In the genomic region with DNA sequence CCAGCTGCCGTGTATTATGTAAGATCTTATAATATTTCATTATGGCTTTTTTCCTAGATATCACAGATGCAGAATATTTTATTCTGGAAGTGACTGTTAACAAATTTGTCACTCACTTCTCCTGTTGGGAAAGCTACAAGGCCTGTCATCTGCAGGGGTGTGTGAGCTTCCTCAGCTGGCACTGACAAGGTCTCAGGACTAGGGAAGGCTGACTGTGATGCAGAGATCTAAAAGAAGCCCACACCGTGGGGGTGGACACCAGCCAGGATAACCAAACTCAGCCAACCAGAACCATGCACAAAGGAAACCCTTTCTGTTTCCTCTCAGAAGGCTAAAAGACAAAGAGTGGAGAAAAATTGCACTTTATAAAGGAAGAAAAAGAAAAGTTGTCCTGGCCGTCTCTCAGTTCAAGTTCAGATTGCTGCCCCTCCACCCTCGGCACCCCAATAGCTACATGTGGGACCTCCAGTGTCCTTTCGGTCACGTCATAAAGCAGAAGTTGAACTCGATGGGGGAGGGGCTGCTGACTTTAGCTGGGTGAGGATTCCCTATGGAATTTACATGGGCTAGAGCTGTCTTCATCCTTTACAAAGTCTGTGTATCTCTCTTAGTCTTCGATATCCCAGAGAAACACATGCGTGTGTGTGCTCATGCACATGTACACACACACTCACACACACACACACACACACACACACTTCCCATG, we compare ENCODE assay signal across 23 mouse cellular contexts.
DNase-seq lines count a peak whose midpoint lies in the region; ATAC-seq and TF ChIP-seq lines count a peak whose summit lies in the region.
"Had no signal": no experiment of that assay in that cellular context is flagged by ENCODE, and none has a peak within 500 bp of the region (broad histone marks: within the 10 kb centered on the region; RNA-seq: fewer than 3 reads in every experiment).

No protein-coding gene starts in this region.

- H3K4me1 ChIP-seq in kidney, embryonic 14.5 days (ENCODE audit: control insufficient read depth, insufficient read depth, low read length) = 0 out of 2 replicates have a peak, but pooled peaks cover 5% of the 10 kb centered on the region
- H3K4me1 ChIP-seq in kidney, embryonic 15.5 days = peaks cover 11% of the 10 kb centered on the region; the same call in 1 of the 2 replicates
- H3K4me1 ChIP-seq in lung, embryonic 16.5 days (replicated peaks; ENCODE audit: control insufficient read depth, insufficient read depth, low read length) = no peaks in the 10 kb centered on the region
- H3K4me1 ChIP-seq in CH12.LX (ENCODE audit: control insufficient read depth in 1 of 2, insufficient read depth in 2 of 2) = peaks cover 7 to 15% of the 10 kb centered on the region in 2 experiments
- H3K4me1 ChIP-seq: neural tube, embryonic 13.5 days had no signal

- no peak for DNase-seq in lung, postnatal 10 days
- no peak for DNase-seq in CH12.LX (ENCODE audit: extremely low read depth)
- no peak for DNase-seq in adrenal gland, adult 18-20 months (ENCODE audit: low spot score in 2 of 2)
- no peak for DNase-seq in heart, adult 11 months
- DNase-seq: adrenal gland, postnatal 10 days; cerebellum, adult 9-10 months; kidney, adult 2 months; liver, postnatal 0 days; right cerebral cortex, adult 18-20 months; right cerebral cortex, postnatal 4 days; thymus, adult 2 months; thymus, postnatal 4 days had no signal

- no peaks in the 10 kb centered on the region for H3K9me3 ChIP-seq in kidney, embryonic 14.5 days (ENCODE audit: control insufficient read depth, low read length)
- H3K9me3 ChIP-seq in kidney, embryonic 15.5 days (replicated peaks) = no peaks in the 10 kb centered on the region
- H3K9me3 ChIP-seq in lung, embryonic 16.5 days (ENCODE audit: control insufficient read depth, low read length) = no peaks in the 10 kb centered on the region
- H3K9me3 ChIP-seq in CH12.LX (replicated peaks; ENCODE audit: low read length) = no peaks in the 10 kb centered on the region
- H3K9me3 ChIP-seq: embryonic facial prominence, embryonic 15.5 days; hindbrain, embryonic 15.5 days; neural tube, embryonic 13.5 days had no signal

- WGBS in kidney, embryonic 14.5 days = 66% methylated on average over 9 of the region's 9 CpGs
- 69% methylated on average over 9 of the region's 9 CpGs for WGBS in kidney, embryonic 15.5 days
- 47% methylated on average over 9 of the region's 9 CpGs for WGBS in lung, embryonic 16.5 days

- H3K27ac ChIP-seq in kidney, embryonic 14.5 days (ENCODE audit: low read depth, low read length) = no peak overlapping the region
- no peak overlapping the region for H3K27ac ChIP-seq in kidney, embryonic 15.5 days
- no peak overlapping the region for H3K27ac ChIP-seq in lung, embryonic 16.5 days (ENCODE audit: low read length)
- H3K27ac ChIP-seq in CH12.LX (ENCODE audit: insufficient read depth, low read depth) = no peak overlapping the region
- H3K27ac ChIP-seq: embryonic facial prominence, embryonic 15.5 days; hindbrain, embryonic 15.5 days; neural tube, embryonic 13.5 days; stomach, postnatal 0 days had no signal

- in situ Hi-C loops in CH12.LX (cut with MboI; ENCODE audit: low pct_ligation_motif_present, low pct_unique_long_range_greater_than_20kb, low sequenced_read_pairs) = loop anchor here (5.0 to 25.0 kb wide), 2 partner anchors 37 to 622 kb away; partner anchors contain the start of gene Rps15a

- no peak for TF ChIP-seq POLR2A in CH12.LX (IDR thresholded peaks at IDR 0.05; ENCODE audit: low read depth, low read length)

- ATAC-seq in kidney, embryonic 14.5 days (ENCODE audit: low FRiP score, low TSS enrichment) = 0 out of 2 replicates have a peak, but pooled peaks have one; percentile 60
- ATAC-seq in kidney, embryonic 15.5 days (replicated peaks; ENCODE audit: low FRiP score) = no peak
- peak; percentile 80 for ATAC-seq in lung, embryonic 16.5 days (ENCODE audit: low read depth)
- 0 out of 2 replicates have a peak, but pooled peaks have one; percentile 17 for ATAC-seq in common myeloid progenitor, adult 5-6 weeks (replicated peaks; ENCODE audit: low read depth, poor library complexity, severe bottlenecking)
- ATAC-seq: liver, postnatal 0 days; midbrain, embryonic 16.5 days had no signal

- dilution Hi-C loops in CH12.LX (cut with MboI; ENCODE audit: extremely low pct_ligation_motif_present, extremely low pct_unique_long_range_greater_than_20kb, low sequenced_read_pairs) = no loop called here

- TF ChIP-seq EP300 in CH12.LX (IDR thresholded peaks at IDR 0.05; ENCODE audit: low read length) = no peak

- no peaks in the 10 kb centered on the region for H3K27me3 ChIP-seq in kidney, embryonic 14.5 days (ENCODE audit: control insufficient read depth, insufficient read depth, low read length)
- no peaks in the 10 kb centered on the region for H3K27me3 ChIP-seq in kidney, embryonic 15.5 days
- H3K27me3 ChIP-seq in lung, embryonic 16.5 days (ENCODE audit: control insufficient read depth, insufficient read depth, low read depth, low read length) = no peaks in the 10 kb centered on the region
- H3K27me3 ChIP-seq in CH12.LX (replicated peaks) = no peaks in the 10 kb centered on the region
- H3K27me3 ChIP-seq: embryonic facial prominence, embryonic 15.5 days; hindbrain, embryonic 15.5 days; neural tube, embryonic 13.5 days had no signal

- H3K79me2 ChIP-seq in CH12.LX (replicated peaks; ENCODE audit: control insufficient read depth, extremely low read depth, insufficient read depth, poor library complexity, severe bottlenecking) = no peaks in the 10 kb centered on the region

- H3K4me2 ChIP-seq in kidney, embryonic 14.5 days (replicated peaks; ENCODE audit: low read depth, low read length) = no peak overlapping the region
- no peak overlapping the region for H3K4me2 ChIP-seq in kidney, embryonic 15.5 days
- H3K4me2 ChIP-seq in lung, embryonic 16.5 days (ENCODE audit: low read depth, low read length) = no peak overlapping the region
- H3K4me2 ChIP-seq in CH12.LX (ENCODE audit: insufficient read depth, low read depth, poor library complexity, severe bottlenecking) = peak overlapping the region; percentile 51
- H3K4me2 ChIP-seq: embryonic facial prominence, embryonic 15.5 days; heart, embryonic 11.5 days; hindbrain, embryonic 15.5 days; neural tube, embryonic 13.5 days had no signal

- no peak for TF ChIP-seq CTCF in CH12.LX (conservative IDR thresholded peaks at IDR 0.05 in 1 of 2, IDR thresholded peaks at IDR 0.05 in 1 of 2; ENCODE audit: low read depth in 2 of 2, low read length in 2 of 2)

- no peak overlapping the region for H3K4me3 ChIP-seq in kidney, embryonic 14.5 days (ENCODE audit: low read length)
- H3K4me3 ChIP-seq in kidney, embryonic 15.5 days (replicated peaks) = no peak overlapping the region
- H3K4me3 ChIP-seq in lung, embryonic 16.5 days (ENCODE audit: low read length) = no peak overlapping the region
- H3K4me3 ChIP-seq in CH12.LX (replicated peaks in 1 of 3; ENCODE audit: low read depth in 2 of 3, low read length in 2 of 3, poor library complexity in 1 of 3) = no peak overlapping the region
- H3K4me3 ChIP-seq: embryonic facial prominence, embryonic 15.5 days; hindbrain, embryonic 15.5 days; myocyte; neural tube, embryonic 13.5 days had no signal

- no peak overlapping the region for H3K9ac ChIP-seq in kidney, embryonic 14.5 days (ENCODE audit: low read depth, low read length)
- H3K9ac ChIP-seq in kidney, embryonic 15.5 days = no peak overlapping the region
- H3K9ac ChIP-seq in lung, embryonic 16.5 days (ENCODE audit: low read length) = no peak overlapping the region
- no peak overlapping the region for H3K9ac ChIP-seq in CH12.LX (ENCODE audit: insufficient read depth, low read depth)
- H3K9ac ChIP-seq: embryonic facial prominence, embryonic 15.5 days; hindbrain, embryonic 15.5 days; liver, postnatal 0 days; neural tube, embryonic 13.5 days had no signal

- no peaks in the 10 kb centered on the region for H3K36me3 ChIP-seq in kidney, embryonic 14.5 days (ENCODE audit: control insufficient read depth, insufficient read depth, low read length)
- H3K36me3 ChIP-seq in kidney, embryonic 15.5 days = no peaks in the 10 kb centered on the region
- no peaks in the 10 kb centered on the region for H3K36me3 ChIP-seq in lung, embryonic 16.5 days (ENCODE audit: control insufficient read depth, insufficient read depth, low read length)
- no peaks in the 10 kb centered on the region for H3K36me3 ChIP-seq in CH12.LX (replicated peaks in 1 of 2; ENCODE audit: control insufficient read depth in 1 of 2, insufficient read depth in 1 of 2, low read length in 1 of 2)
- H3K36me3 ChIP-seq: embryonic facial prominence, embryonic 15.5 days; hindbrain, embryonic 15.5 days; neural tube, embryonic 13.5 days had no signal

- no peak for TF ChIP-seq RAD21 in CH12.LX (IDR thresholded peaks at IDR 0.05; ENCODE audit: low read depth, low read length)

TF ChIP-seq in CH12.LX, 34 proteins besides CTCF, POLR2A, EP300 and RAD21:
- TF ChIP-seq POLR2AphosphoS2 (IDR thresholded peaks at IDR 0.05; ENCODE audit: low read depth, low read length) (no peak), ZKSCAN1 (IDR thresholded peaks at IDR 0.05; ENCODE audit: borderline replicate concordance, low read depth, low read length) (no peak), HCFC1 (IDR thresholded peaks at IDR 0.05; ENCODE audit: low read depth, low read length) (no peak), RCOR1 (conservative IDR thresholded peaks at IDR 0.05; ENCODE audit: low read depth, low read length) (no peak), MYC (IDR thresholded peaks at IDR 0.05; ENCODE audit: low read depth, low read length) (no peak)
